Mouse (Mus musculus): Measurements from ENCODE around the gene Zmynd8. TPM values are rescaled to one million over a fixed set of nuclear protein-coding genes. Genes with fewer than 3 reads are reported as not detected.

Zmynd8 gene
- 53.1 and 57.6 TPM in 2 replicates for polyA plus RNA-seq (2014; fragmentation: Nextera tagmentation; extraction: Ambion mirVana)

GRCm38 (mm10) chr2:165898202-165899194 is at the start of gene Zmynd8:
TSS of gene Zmynd8 (minus strand) at chr2:165899016.
- no peaks in the 10 kb centered on the region for H3K9me3 ChIP-seq (ENCODE audit: control insufficient read depth, low read depth, low read length)
- H3K4me2 ChIP-seq (replicated peaks; ENCODE audit: low read depth, low read length) = no peak within 1 kb of the TSS
- no peak within 1 kb of the TSS for H3K9ac ChIP-seq (replicated peaks; ENCODE audit: low read depth, low read length)
- H3K36me3 ChIP-seq (ENCODE audit: control insufficient read depth, insufficient read depth, low read length) = no peaks in the 10 kb centered on the region
- ATAC-seq (ENCODE audit: insufficient number of reproducible peaks, insufficient read depth, low FRiP score, low read depth) = no peak
- H3K4me3 ChIP-seq (ENCODE audit: low read depth, low read length) = no peak within 1 kb of the TSS
- 52% methylated on average over 23 of the region's 23 CpGs for WGBS
- no peaks in the 10 kb centered on the region for H3K27me3 ChIP-seq (ENCODE audit: control insufficient read depth, insufficient read depth, low read length)
- H3K27ac ChIP-seq (ENCODE audit: low read length) = peak within 1 kb of the TSS; percentile 80; the same call in 1 of the 2 replicates
- peaks cover 24% of the 10 kb centered on the region; the same call in 1 of the 2 replicates for H3K4me1 ChIP-seq (ENCODE audit: control insufficient read depth, insufficient read depth, low read length)

GRCm38 (mm10) chr2:165948007-165948406 is 49.2 kb upstream of the Zmynd8 start:
- Histone ChIP-seq H3K27me3 (ENCODE audit: control insufficient read depth, insufficient read depth, low read length) (no peaks in the 10 kb centered on the region), H3K4me2 (replicated peaks; ENCODE audit: low read depth, low read length) (no peak overlapping the region), H3K36me3 (ENCODE audit: control insufficient read depth, insufficient read depth, low read length) (no peaks in the 10 kb centered on the region), H3K4me3 (ENCODE audit: low read depth, low read length) (no peak overlapping the region), H3K27ac (ENCODE audit: low read length) (no peak overlapping the region), H3K4me1 (ENCODE audit: control insufficient read depth, insufficient read depth, low read length) (no peaks in the 10 kb centered on the region), H3K9ac (replicated peaks; ENCODE audit: low read depth, low read length) (no peak overlapping the region), H3K9me3 (ENCODE audit: control insufficient read depth, low read depth, low read length) (no peaks in the 10 kb centered on the region)
- ATAC-seq (ENCODE audit: insufficient number of reproducible peaks, insufficient read depth, low FRiP score, low read depth) = no peak
- WGBS = 67% methylated on average over 1 of the region's 1 CpGs

GRCm38 (mm10) chr2:165946046-165946564 is 47.3 kb upstream of the Zmynd8 start:
- Histone ChIP-seq H3K27ac (ENCODE audit: low read length) (no peak overlapping the region), H3K36me3 (ENCODE audit: control insufficient read depth, insufficient read depth, low read length) (no peaks in the 10 kb centered on the region), H3K4me2 (replicated peaks; ENCODE audit: low read depth, low read length) (no peak overlapping the region), H3K9me3 (ENCODE audit: control insufficient read depth, low read depth, low read length) (no peaks in the 10 kb centered on the region), H3K4me1 (ENCODE audit: control insufficient read depth, insufficient read depth, low read length) (no peaks in the 10 kb centered on the region), H3K4me3 (ENCODE audit: low read depth, low read length) (no peak overlapping the region), H3K27me3 (ENCODE audit: control insufficient read depth, insufficient read depth, low read length) (no peaks in the 10 kb centered on the region), H3K9ac (replicated peaks; ENCODE audit: low read depth, low read length) (no peak overlapping the region)
- no peak for ATAC-seq (ENCODE audit: insufficient number of reproducible peaks, insufficient read depth, low FRiP score, low read depth)
- WGBS = 88% methylated on average over 1 of the region's 1 CpGs

GRCm38 (mm10) chr2:165944576-165945351 is 45.9 kb upstream of the Zmynd8 start:
- Histone ChIP-seq H3K4me3 (ENCODE audit: low read depth, low read length) (no peak overlapping the region), H3K27ac (ENCODE audit: low read length) (no peak overlapping the region), H3K36me3 (ENCODE audit: control insufficient read depth, insufficient read depth, low read length) (no peaks in the 10 kb centered on the region), H3K9ac (replicated peaks; ENCODE audit: low read depth, low read length) (no peak overlapping the region), H3K4me2 (replicated peaks; ENCODE audit: low read depth, low read length) (no peak overlapping the region), H3K9me3 (ENCODE audit: control insufficient read depth, low read depth, low read length) (no peaks in the 10 kb centered on the region), H3K4me1 (ENCODE audit: control insufficient read depth, insufficient read depth, low read length) (no peaks in the 10 kb centered on the region), H3K27me3 (ENCODE audit: control insufficient read depth, insufficient read depth, low read length) (no peaks in the 10 kb centered on the region)
- WGBS = 72% methylated on average over 11 of the region's 11 CpGs
- ATAC-seq (ENCODE audit: insufficient number of reproducible peaks, insufficient read depth, low FRiP score, low read depth) = no peak

- H3K4me2 ChIP-seq (replicated peaks; ENCODE audit: low read depth, low read length) = no peak overlapping the region
- H3K4me1 ChIP-seq (ENCODE audit: control insufficient read depth, insufficient read depth, low read length) = no peaks in the 10 kb centered on the region
- H3K9me3 ChIP-seq (ENCODE audit: control insufficient read depth, low read depth, low read length) = no peaks in the 10 kb centered on the region
- no peaks in the 10 kb centered on the region for H3K27me3 ChIP-seq (ENCODE audit: control insufficient read depth, insufficient read depth, low read length)
- WGBS = 85% methylated on average over 2 of the region's 2 CpGs
- no peak overlapping the region for H3K9ac ChIP-seq (replicated peaks; ENCODE audit: low read depth, low read length)
- H3K36me3 ChIP-seq (ENCODE audit: control insufficient read depth, insufficient read depth, low read length) = no peaks in the 10 kb centered on the region
- no peak overlapping the region for H3K4me3 ChIP-seq (ENCODE audit: low read depth, low read length)
- ATAC-seq (ENCODE audit: insufficient number of reproducible peaks, insufficient read depth, low FRiP score, low read depth) = no peak
- H3K27ac ChIP-seq (ENCODE audit: low read length) = no peak overlapping the region
These were observed 44.3 kb upstream of the Zmynd8 start for GRCm38 (mm10) chr2:165943113-165943512.

GRCm38 (mm10) chr2:165936106-165936505 is 37.3 kb upstream of the Zmynd8 start:
- 43% methylated on average over 12 of the region's 12 CpGs for WGBS
- no peak for ATAC-seq (ENCODE audit: insufficient number of reproducible peaks, insufficient read depth, low FRiP score, low read depth)
- no peak overlapping the region for H3K27ac ChIP-seq (ENCODE audit: low read length)
- H3K36me3 ChIP-seq (ENCODE audit: control insufficient read depth, insufficient read depth, low read length) = no peaks in the 10 kb centered on the region
- H3K27me3 ChIP-seq (ENCODE audit: control insufficient read depth, insufficient read depth, low read length) = no peaks in the 10 kb centered on the region
- H3K4me1 ChIP-seq (ENCODE audit: control insufficient read depth, insufficient read depth, low read length) = no peaks in the 10 kb centered on the region
- H3K9ac ChIP-seq (replicated peaks; ENCODE audit: low read depth, low read length) = no peak overlapping the region
- no peak overlapping the region for H3K4me2 ChIP-seq (replicated peaks; ENCODE audit: low read depth, low read length)
- no peak overlapping the region for H3K4me3 ChIP-seq (ENCODE audit: low read depth, low read length)
- H3K9me3 ChIP-seq (ENCODE audit: control insufficient read depth, low read depth, low read length) = no peaks in the 10 kb centered on the region

GRCm38 (mm10) chr2:165927705-165928104 is 28.9 kb upstream of the Zmynd8 start:
- H3K27ac ChIP-seq (ENCODE audit: low read length) = no peak overlapping the region
- H3K4me1 ChIP-seq (ENCODE audit: control insufficient read depth, insufficient read depth, low read length) = no peaks in the 10 kb centered on the region
- no peaks in the 10 kb centered on the region for H3K36me3 ChIP-seq (ENCODE audit: control insufficient read depth, insufficient read depth, low read length)
- H3K4me2 ChIP-seq (replicated peaks; ENCODE audit: low read depth, low read length) = no peak overlapping the region
- ATAC-seq (ENCODE audit: insufficient number of reproducible peaks, insufficient read depth, low FRiP score, low read depth) = no peak
- H3K9me3 ChIP-seq (ENCODE audit: control insufficient read depth, low read depth, low read length) = 0 out of 2 replicates have a peak, but pooled peaks cover 4% of the 10 kb centered on the region
- no peak overlapping the region for H3K4me3 ChIP-seq (ENCODE audit: low read depth, low read length)
- no peaks in the 10 kb centered on the region for H3K27me3 ChIP-seq (ENCODE audit: control insufficient read depth, insufficient read depth, low read length)
- 92% methylated on average over 16 of the region's 16 CpGs for WGBS
- H3K9ac ChIP-seq (replicated peaks; ENCODE audit: low read depth, low read length) = no peak overlapping the region

- H3K4me2 ChIP-seq (replicated peaks; ENCODE audit: low read depth, low read length) = no peak overlapping the region
These were observed 27.4 kb upstream of the Zmynd8 start for GRCm38 (mm10) chr2:165926191-165926590.

More at GRCm38 (mm10) chr2:165926191-165926590, 27.4 kb upstream of the Zmynd8 start:
- Histone ChIP-seq H3K9ac (replicated peaks; ENCODE audit: low read depth, low read length) (no peak overlapping the region), H3K4me3 (ENCODE audit: low read depth, low read length) (no peak overlapping the region), H3K4me1 (ENCODE audit: control insufficient read depth, insufficient read depth, low read length) (no peaks in the 10 kb centered on the region), H3K27ac (ENCODE audit: low read length) (no peak overlapping the region), H3K9me3 (ENCODE audit: control insufficient read depth, low read depth, low read length) (0 out of 2 replicates have a peak, but pooled peaks cover 4% of the 10 kb centered on the region), H3K36me3 (ENCODE audit: control insufficient read depth, insufficient read depth, low read length) (no peaks in the 10 kb centered on the region), H3K27me3 (ENCODE audit: control insufficient read depth, insufficient read depth, low read length) (no peaks in the 10 kb centered on the region)
- no peak for ATAC-seq (ENCODE audit: insufficient number of reproducible peaks, insufficient read depth, low FRiP score, low read depth)
- WGBS = 90% methylated on average over 5 of the region's 5 CpGs
